Mouse (Mus musculus): Measurements from ENCODE around the gene Macc1. TPM values are rescaled to one million over a fixed set of nuclear protein-coding genes. Genes with fewer than 3 reads are reported as not detected.

Gene Macc1
- polyA plus RNA-seq (2015; fragmentation: Nextera tagmentation; extraction: Ambion mirVana): 0.02 and 0.05 TPM in 2 replicates

DNA sequence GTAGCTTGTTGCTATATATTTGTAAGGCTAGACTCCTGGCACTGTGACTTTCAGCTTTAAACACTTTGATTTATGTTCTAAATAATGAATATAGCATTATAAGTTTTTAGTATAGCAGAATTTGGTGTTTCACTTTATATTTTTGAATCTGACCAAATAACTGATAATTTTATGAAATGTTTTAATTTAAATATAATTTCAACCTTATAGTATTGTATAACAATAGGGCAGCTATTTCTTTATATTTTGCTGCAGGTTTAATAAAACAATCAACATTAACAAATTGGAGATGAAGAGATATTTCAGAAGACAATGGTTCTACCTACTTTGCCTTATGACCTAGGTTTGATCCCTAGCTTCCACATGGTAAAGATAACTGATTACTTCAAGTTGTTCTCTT lies at the start of gene Macc1:
Macc1 (plus strand) TSS at position 301 of the 400 bp plus-strand sequence.
- no peak within 1 kb of the TSS for H3K27ac ChIP-seq (ENCODE audit: low read length)
- H3K36me3 ChIP-seq (ENCODE audit: control insufficient read depth, insufficient read depth, low read length): no peaks in the 10 kb centered on the region
- no peak within 1 kb of the TSS for H3K4me3 ChIP-seq (ENCODE audit: low read depth, low read length)
- no peaks in the 10 kb centered on the region for H3K4me1 ChIP-seq (ENCODE audit: control insufficient read depth, insufficient read depth, low read length)
- H3K4me2 ChIP-seq (ENCODE audit: low read length): no peak within 1 kb of the TSS
- no peak for ATAC-seq
- no peak within 1 kb of the TSS for H3K9ac ChIP-seq (ENCODE audit: low read depth, low read length)
- no peaks in the 10 kb centered on the region for H3K9me3 ChIP-seq (replicated peaks; ENCODE audit: control insufficient read depth, low read length, poor library complexity, severe bottlenecking)
- H3K27me3 ChIP-seq (ENCODE audit: control insufficient read depth, insufficient read depth, low read depth, low read length): no peaks in the 10 kb centered on the region

DNA sequence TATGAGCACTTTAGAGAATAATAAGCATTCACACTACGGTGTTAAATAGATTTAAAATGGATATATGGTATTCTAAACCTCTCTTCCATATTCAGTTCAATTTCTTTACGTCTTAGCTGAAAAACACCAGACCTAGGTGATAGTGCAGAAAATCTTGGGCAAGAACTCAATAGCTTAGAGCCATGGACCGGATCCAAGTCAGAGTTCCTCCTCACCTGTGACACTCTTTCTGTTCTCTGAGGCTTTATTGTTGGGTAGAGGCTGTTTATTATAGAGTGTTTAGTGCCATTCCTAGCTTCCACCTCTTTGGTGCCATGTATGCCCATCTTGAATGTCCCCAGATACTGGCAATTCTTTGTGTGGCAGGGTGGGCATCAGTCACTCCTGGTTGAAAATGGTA lies 49.6 kb upstream of the Macc1 start:
- ATAC-seq: no peak
- WGBS: 95% methylated on average over 3 of the region's 3 CpGs

GRCm38 (mm10) chr12:119268723-119269122 lies 45.3 kb upstream of the Macc1 start:
- no peak overlapping the region for H3K4me2 ChIP-seq (ENCODE audit: low read length)
- H3K4me3 ChIP-seq (ENCODE audit: low read depth, low read length): no peak overlapping the region
- no peak overlapping the region for H3K27ac ChIP-seq (ENCODE audit: low read length)
- no peaks in the 10 kb centered on the region for H3K27me3 ChIP-seq (ENCODE audit: control insufficient read depth, insufficient read depth, low read depth, low read length)
- WGBS: 76% methylated on average over 1 of the region's 1 CpGs
- ATAC-seq: no peak
- H3K4me1 ChIP-seq (ENCODE audit: control insufficient read depth, insufficient read depth, low read length): 0 out of 2 replicates have a peak, but pooled peaks cover 2% of the 10 kb centered on the region
- H3K36me3 ChIP-seq (ENCODE audit: control insufficient read depth, insufficient read depth, low read length): no peaks in the 10 kb centered on the region
- no peaks in the 10 kb centered on the region for H3K9me3 ChIP-seq (replicated peaks; ENCODE audit: control insufficient read depth, low read length, poor library complexity, severe bottlenecking)
- no peak overlapping the region for H3K9ac ChIP-seq (ENCODE audit: low read depth, low read length)

More for the DNA sequence above, 49.6 kb upstream of the Macc1 start:
- Histone ChIP-seq H3K4me3 (ENCODE audit: low read depth, low read length) (no peak overlapping the region), H3K9me3 (replicated peaks; ENCODE audit: control insufficient read depth, low read length, poor library complexity, severe bottlenecking) (no peaks in the 10 kb centered on the region), H3K9ac (ENCODE audit: low read depth, low read length) (no peak overlapping the region), H3K36me3 (ENCODE audit: control insufficient read depth, insufficient read depth, low read length) (no peaks in the 10 kb centered on the region), H3K27me3 (ENCODE audit: control insufficient read depth, insufficient read depth, low read depth, low read length) (no peaks in the 10 kb centered on the region), H3K4me2 (ENCODE audit: low read length) (no peak overlapping the region), H3K27ac (ENCODE audit: low read length) (no peak overlapping the region), H3K4me1 (ENCODE audit: control insufficient read depth, insufficient read depth, low read length) (no peaks in the 10 kb centered on the region)

GRCm38 (mm10) chr12:119270036-119270435 lies 44.0 kb upstream of the Macc1 start:
- Histone ChIP-seq H3K4me1 (ENCODE audit: control insufficient read depth, insufficient read depth, low read length) (0 out of 2 replicates have a peak, but pooled peaks cover 2% of the 10 kb centered on the region), H3K9ac (ENCODE audit: low read depth, low read length) (no peak overlapping the region), H3K9me3 (replicated peaks; ENCODE audit: control insufficient read depth, low read length, poor library complexity, severe bottlenecking) (no peaks in the 10 kb centered on the region), H3K4me2 (ENCODE audit: low read length) (no peak overlapping the region), H3K4me3 (ENCODE audit: low read depth, low read length) (no peak overlapping the region), H3K36me3 (ENCODE audit: control insufficient read depth, insufficient read depth, low read length) (no peaks in the 10 kb centered on the region), H3K27me3 (ENCODE audit: control insufficient read depth, insufficient read depth, low read depth, low read length) (no peaks in the 10 kb centered on the region), H3K27ac (ENCODE audit: low read length) (no peak overlapping the region)
- 88% methylated on average over 2 of the region's 2 CpGs for WGBS
- no peak for ATAC-seq

DNA sequence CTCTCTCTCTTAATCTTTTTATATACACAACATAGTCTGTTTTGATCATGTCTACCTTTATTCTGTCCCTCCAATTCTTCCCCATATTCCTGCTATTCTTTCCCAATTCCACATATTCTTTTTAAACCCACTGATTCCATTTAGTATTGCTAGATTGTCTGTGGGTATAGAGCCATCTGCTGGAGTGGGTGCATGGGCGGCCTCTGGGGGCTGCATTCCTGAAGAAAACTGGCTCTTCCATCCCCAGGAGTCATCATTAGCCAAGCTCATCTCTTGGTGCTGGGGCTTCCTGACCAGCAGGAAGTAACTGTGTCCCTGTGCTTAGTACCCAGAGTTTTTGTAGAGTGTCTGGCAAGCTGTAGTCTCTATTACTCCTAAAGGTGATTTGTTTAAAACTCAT lies 42.1 kb upstream of the Macc1 start:
- H3K4me2 ChIP-seq (ENCODE audit: low read length): no peak overlapping the region
- 0 out of 2 replicates have a peak, but pooled peaks cover 2% of the 10 kb centered on the region for H3K4me1 ChIP-seq (ENCODE audit: control insufficient read depth, insufficient read depth, low read length)
- no peaks in the 10 kb centered on the region for H3K27me3 ChIP-seq (ENCODE audit: control insufficient read depth, insufficient read depth, low read depth, low read length)
- no peak for ATAC-seq
- H3K9ac ChIP-seq (ENCODE audit: low read depth, low read length): no peak overlapping the region
- no peak overlapping the region for H3K27ac ChIP-seq (ENCODE audit: low read length)
- H3K4me3 ChIP-seq (ENCODE audit: low read depth, low read length): no peak overlapping the region
- H3K9me3 ChIP-seq (replicated peaks; ENCODE audit: control insufficient read depth, low read length, poor library complexity, severe bottlenecking): no peaks in the 10 kb centered on the region
- WGBS: 92% methylated on average over 1 of the region's 1 CpGs
- no peaks in the 10 kb centered on the region for H3K36me3 ChIP-seq (ENCODE audit: control insufficient read depth, insufficient read depth, low read length)

DNA sequence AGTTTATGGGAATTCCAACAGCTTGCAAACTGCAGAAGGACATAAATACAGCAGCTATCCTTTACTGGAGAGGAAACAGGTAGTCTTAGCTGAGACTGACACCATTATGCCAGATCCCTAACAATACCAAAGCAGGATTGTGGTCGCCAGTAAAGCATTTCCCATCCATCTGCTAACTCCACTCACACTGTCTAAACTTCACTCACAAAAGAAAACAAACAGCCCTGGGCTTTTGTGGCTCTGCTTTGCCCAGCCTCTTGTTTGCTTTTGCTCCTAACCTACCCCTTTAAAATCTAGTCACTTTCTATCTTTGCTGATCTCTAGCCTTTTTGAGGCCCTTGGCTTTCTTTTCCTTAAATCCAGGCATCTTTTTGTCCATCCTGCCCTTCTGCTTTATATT lies 40.5 kb upstream of the Macc1 start:
- no peaks in the 10 kb centered on the region for H3K27me3 ChIP-seq (ENCODE audit: control insufficient read depth, insufficient read depth, low read depth, low read length)
- no peaks in the 10 kb centered on the region for H3K36me3 ChIP-seq (ENCODE audit: control insufficient read depth, insufficient read depth, low read length)
- ATAC-seq: no peak
- H3K4me3 ChIP-seq (ENCODE audit: low read depth, low read length): no peak overlapping the region
- 0 out of 2 replicates have a peak, but pooled peaks cover 2% of the 10 kb centered on the region for H3K4me1 ChIP-seq (ENCODE audit: control insufficient read depth, insufficient read depth, low read length)
- no peaks in the 10 kb centered on the region for H3K9me3 ChIP-seq (replicated peaks; ENCODE audit: control insufficient read depth, low read length, poor library complexity, severe bottlenecking)
- H3K27ac ChIP-seq (ENCODE audit: low read length): no peak overlapping the region
- 10% methylated on average over 1 of the region's 1 CpGs for WGBS
- no peak overlapping the region for H3K4me2 ChIP-seq (ENCODE audit: low read length)
- H3K9ac ChIP-seq (ENCODE audit: low read depth, low read length): no peak overlapping the region

DNA sequence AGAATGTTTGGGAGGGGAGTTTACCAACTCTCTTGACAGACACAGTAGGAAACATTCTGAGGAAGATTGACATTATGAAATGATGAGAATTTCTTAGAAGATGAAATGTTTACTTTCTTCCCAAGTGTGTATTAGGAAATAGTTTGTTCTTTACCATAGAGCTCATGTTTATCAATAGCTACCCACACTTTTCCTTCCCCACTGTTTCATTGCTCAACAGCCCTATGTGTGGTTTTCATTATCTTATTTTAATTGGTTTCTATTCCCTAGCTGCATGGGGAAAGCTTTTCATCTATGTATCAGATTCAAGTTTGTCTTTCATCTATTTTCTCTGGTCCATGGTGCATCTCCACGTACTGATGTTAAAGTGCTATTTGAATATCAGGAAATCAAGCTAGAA lies 37.8 kb upstream of the Macc1 start:
- WGBS: 58% methylated on average over 1 of the region's 1 CpGs
- H3K9ac ChIP-seq (ENCODE audit: low read depth, low read length): no peak overlapping the region
- ATAC-seq: no peak
- H3K36me3 ChIP-seq (ENCODE audit: control insufficient read depth, insufficient read depth, low read length): no peaks in the 10 kb centered on the region
- H3K27me3 ChIP-seq (ENCODE audit: control insufficient read depth, insufficient read depth, low read depth, low read length): no peaks in the 10 kb centered on the region
- no peak overlapping the region for H3K4me3 ChIP-seq (ENCODE audit: low read depth, low read length)
- 0 out of 2 replicates have a peak, but pooled peaks cover 2% of the 10 kb centered on the region for H3K4me1 ChIP-seq (ENCODE audit: control insufficient read depth, insufficient read depth, low read length)
- no peak overlapping the region for H3K4me2 ChIP-seq (ENCODE audit: low read length)
- H3K9me3 ChIP-seq (replicated peaks; ENCODE audit: control insufficient read depth, low read length, poor library complexity, severe bottlenecking): no peaks in the 10 kb centered on the region
- H3K27ac ChIP-seq (ENCODE audit: low read length): no peak overlapping the region

- Histone ChIP-seq H3K4me3 (ENCODE audit: low read depth, low read length) (no peak overlapping the region), H3K9me3 (replicated peaks; ENCODE audit: control insufficient read depth, low read length, poor library complexity, severe bottlenecking) (no peaks in the 10 kb centered on the region), H3K36me3 (ENCODE audit: control insufficient read depth, insufficient read depth, low read length) (no peaks in the 10 kb centered on the region), H3K27me3 (ENCODE audit: control insufficient read depth, insufficient read depth, low read depth, low read length) (no peaks in the 10 kb centered on the region), H3K9ac (ENCODE audit: low read depth, low read length) (no peak overlapping the region), H3K27ac (ENCODE audit: low read length) (no peak overlapping the region), H3K4me2 (ENCODE audit: low read length) (no peak overlapping the region), H3K4me1 (ENCODE audit: control insufficient read depth, insufficient read depth, low read length) (no peaks in the 10 kb centered on the region)
- WGBS: over 99% methylated on average over 5 of the region's 6 CpGs
- ATAC-seq: no peak
These were observed 22.5 kb upstream of the Macc1 start for GRCm38 (mm10) chr12:119291618-119292017.

DNA sequence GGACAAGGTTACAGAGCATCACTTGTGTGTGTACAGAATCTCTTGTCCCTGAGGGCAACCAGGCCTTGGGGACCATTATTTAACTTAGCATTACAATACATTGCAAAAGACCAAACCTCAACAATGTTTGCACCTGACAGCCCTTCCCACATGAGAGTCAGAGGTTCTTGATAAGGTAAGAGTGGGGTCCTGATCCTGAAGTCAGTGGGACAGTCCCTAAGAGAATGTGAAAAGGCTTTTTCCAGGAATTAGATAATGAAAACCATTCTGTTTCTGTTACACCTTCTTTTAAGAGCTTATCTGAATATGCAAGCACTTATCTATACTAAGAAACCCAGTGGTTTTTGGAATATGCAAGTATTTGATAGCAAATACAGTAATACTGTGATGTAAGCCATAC lies 10.5 kb upstream of the Macc1 start:
- no peaks in the 10 kb centered on the region for H3K9me3 ChIP-seq (replicated peaks; ENCODE audit: control insufficient read depth, low read length, poor library complexity, severe bottlenecking)
- H3K27ac ChIP-seq (ENCODE audit: low read length): no peak overlapping the region
- no peaks in the 10 kb centered on the region for H3K27me3 ChIP-seq (ENCODE audit: control insufficient read depth, insufficient read depth, low read depth, low read length)
- no peaks in the 10 kb centered on the region for H3K36me3 ChIP-seq (ENCODE audit: control insufficient read depth, insufficient read depth, low read length)
- no peak overlapping the region for H3K9ac ChIP-seq (ENCODE audit: low read depth, low read length)
- no peaks in the 10 kb centered on the region for H3K4me1 ChIP-seq (ENCODE audit: control insufficient read depth, insufficient read depth, low read length)
- no peak for ATAC-seq
- no peak overlapping the region for H3K4me3 ChIP-seq (ENCODE audit: low read depth, low read length)
- no peak overlapping the region for H3K4me2 ChIP-seq (ENCODE audit: low read length)

All from midbrain, embryonic 16.5 days (tissue).